Mouse (Mus musculus): Measurements from ENCODE around the gene Galnt2. TPM values are rescaled to one million over a fixed set of nuclear protein-coding genes. Genes with fewer than 3 reads are reported as not detected.
A peak's percentile ranks its signal among the peaks of the same experiment; 100 is the strongest.

The Galnt2 gene
- total RNA-seq, 1 experiment from 2014 or later, result 60.5 TPM

- DNase-seq, result peak; percentile 13
These were observed 144.0 kb downstream of the Galnt2 start for GRCm38 (mm10) chr8:124375168-124375567.

GRCm38 (mm10) chr8:124375727-124376126 is 144.5 kb downstream of the Galnt2 start:
- DNase-seq, result no peak

- no peak for DNase-seq
These were observed 145.2 kb downstream of the Galnt2 start for GRCm38 (mm10) chr8:124376406-124376805.

GRCm38 (mm10) chr8:124379289-124379688 is 148.1 kb downstream of the Galnt2 start:
- no peak for DNase-seq

GRCm38 (mm10) chr8:124382235-124382634 is 151.0 kb downstream of the Galnt2 start:
- no peak for DNase-seq

GRCm38 (mm10) chr8:124384336-124384735 is 153.1 kb downstream of the Galnt2 start:
- no peak for DNase-seq

GRCm38 (mm10) chr8:124386225-124386899 is 155.2 kb downstream of the Galnt2 start:
- DNase-seq, result peak; percentile 46

GRCm38 (mm10) chr8:124389495-124389894 is 158.3 kb downstream of the Galnt2 start:
- no peak for DNase-seq

GRCm38 (mm10) chr8:124391191-124391590 is 160.0 kb downstream of the Galnt2 start:
- no peak for DNase-seq

GRCm38 (mm10) chr8:124392271-124393012 is 161.3 kb downstream of the Galnt2 start:
- no peak for DNase-seq

- DNase-seq, result no peak
These were observed 161.8 kb downstream of the Galnt2 start for GRCm38 (mm10) chr8:124393013-124393412.

- no peak for DNase-seq
These were observed 162.7 kb downstream of the Galnt2 start for GRCm38 (mm10) chr8:124393927-124394326.

GRCm38 (mm10) chr8:124394951-124395350 is 163.8 kb downstream of the Galnt2 start:
- no peak for DNase-seq

Other genes starting within 250 kb of the Galnt2 start
- 10.4 and 14.3 TPM in 2 replicates for gene Abcb10, start 248.3 kb upstream of the Galnt2 start, total RNA-seq (2021)
- gene Taf5l, start 210.0 kb upstream of the Galnt2 start, total RNA-seq (2021), result 19.7 and 19.8 TPM in 2 replicates
- 11.3 and 11.5 TPM in 2 replicates for gene Urb2, start 209.9 kb upstream of the Galnt2 start, total RNA-seq (2021)
- 4.7 and 7.6 TPM in 2 replicates for gene Pgbd5, start 208.3 kb downstream of the Galnt2 start, total RNA-seq (2021)